Mouse (Mus musculus): ENCODE measurements at regions not wholly inside any gene's neighbourhood (a gene's known extent, or its start where the extent isn't known, plus 50 kb on each side); places are given as distances from the start of the nearest gene placed in this dataset.

DNA sequence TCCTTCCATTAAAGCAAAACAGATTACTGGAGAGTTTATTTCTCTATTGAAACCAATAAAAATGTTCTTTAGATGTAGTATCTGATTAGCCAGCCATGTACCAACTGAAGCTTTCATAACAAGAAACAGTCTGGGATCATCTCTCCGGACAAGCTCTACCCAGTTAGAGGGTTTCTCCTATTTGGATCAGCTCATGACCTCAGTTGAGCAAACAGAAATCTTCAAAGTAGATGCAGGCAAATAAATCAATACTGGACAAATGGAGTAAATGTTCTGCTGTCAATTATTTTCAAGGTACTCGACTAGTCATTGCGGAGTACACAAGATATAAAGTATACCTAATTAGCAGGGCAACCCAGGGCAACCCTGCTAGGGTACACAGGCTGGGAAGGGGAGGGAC is 67.4 kb downstream of the Avpr1a start:
- DNase-seq (ENCODE audit: extremely low read depth, low read depth, low spot score) = no peak

DNA sequence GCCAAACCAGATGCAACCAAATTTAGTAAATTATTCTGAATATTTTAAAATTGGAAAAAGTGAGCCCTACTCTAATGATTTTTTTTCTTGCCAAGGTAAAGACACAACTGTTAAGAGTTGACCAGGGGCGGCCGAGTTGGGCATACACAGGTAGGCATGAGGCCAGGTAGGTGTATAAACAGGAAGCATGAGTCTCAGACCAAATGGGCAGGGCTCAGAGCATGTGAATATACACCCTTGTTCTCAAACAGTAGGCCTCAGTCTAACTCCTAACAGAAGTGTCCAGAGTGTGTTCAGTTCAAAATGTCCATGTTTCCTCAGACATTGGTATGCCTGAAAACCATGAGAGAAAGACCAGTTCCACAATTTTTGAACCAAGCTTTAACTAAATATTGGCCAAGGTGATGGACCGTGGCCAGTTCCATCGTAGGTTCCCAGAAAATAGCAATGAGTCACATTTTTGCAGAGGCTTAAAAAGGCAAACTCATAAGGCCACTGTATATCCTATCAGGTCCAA is 71.0 kb downstream of the Avpr1a start:
- DNase-seq (ENCODE audit: extremely low read depth, low read depth, low spot score) = no peak

DNA sequence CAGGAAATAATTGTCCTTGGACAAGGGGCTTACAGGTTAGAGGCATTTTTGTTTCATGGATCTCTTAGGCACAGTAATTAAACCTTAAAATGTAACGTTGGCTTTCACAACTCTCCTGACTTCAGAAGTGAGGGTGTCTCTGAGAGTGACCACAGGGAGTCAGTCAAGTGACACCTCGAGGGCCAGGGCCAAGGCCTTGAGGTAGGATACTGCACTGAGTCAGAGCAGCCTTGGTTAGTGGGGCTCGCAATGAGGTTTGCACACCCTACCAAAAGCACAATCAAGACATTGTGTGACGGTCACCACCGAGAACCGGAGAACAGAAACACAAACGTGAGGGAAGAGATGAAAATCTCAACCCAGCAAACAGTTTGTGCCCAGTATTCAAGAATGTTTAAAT is 71.7 kb downstream of the Avpr1a start:
- DNase-seq (ENCODE audit: extremely low read depth, low read depth, low spot score) = no peak

DNA sequence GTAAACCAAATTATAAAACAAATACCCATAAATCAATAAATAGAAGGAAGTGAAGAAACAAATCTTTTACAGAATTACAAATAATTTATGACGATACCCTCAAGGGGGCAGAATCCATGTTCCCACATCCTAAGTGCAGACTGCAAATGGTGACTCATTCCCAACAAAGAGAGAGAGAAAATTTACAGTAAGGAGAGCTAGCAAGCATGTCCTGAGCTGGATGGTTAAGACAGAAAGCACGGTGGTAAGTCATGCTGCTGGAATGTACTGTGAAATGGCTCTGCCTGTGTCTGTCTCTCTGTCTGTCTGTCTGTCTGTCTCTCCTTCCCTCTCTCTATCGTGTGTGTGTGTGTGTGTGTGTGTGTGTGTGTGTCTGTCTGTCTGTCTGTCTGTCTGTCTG is 74.3 kb downstream of the Avpr1a start:
- DNase-seq (ENCODE audit: extremely low read depth, low read depth, low spot score) = no peak

DNA sequence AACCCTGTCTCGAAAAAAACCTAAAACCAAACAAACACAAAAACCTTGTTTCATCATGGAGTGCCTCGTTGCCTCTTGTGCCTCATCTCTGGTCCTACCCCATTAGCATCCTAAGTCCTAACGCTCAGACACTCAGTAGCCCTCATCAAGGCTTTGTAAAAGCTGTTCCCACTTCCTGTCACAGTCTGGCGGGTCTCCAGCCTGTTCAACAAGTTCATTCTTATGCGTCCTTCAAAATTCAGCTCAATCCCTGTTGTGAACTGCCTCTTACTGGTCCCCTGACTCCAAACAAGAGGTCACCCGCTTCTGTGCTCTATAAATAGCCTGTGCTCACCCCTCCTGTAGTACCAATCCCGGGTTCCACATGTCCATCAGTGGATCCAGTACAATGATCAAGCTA is 77.1 kb downstream of the Avpr1a start:
- no peak for DNase-seq (ENCODE audit: extremely low read depth, low read depth, low spot score)

DNA sequence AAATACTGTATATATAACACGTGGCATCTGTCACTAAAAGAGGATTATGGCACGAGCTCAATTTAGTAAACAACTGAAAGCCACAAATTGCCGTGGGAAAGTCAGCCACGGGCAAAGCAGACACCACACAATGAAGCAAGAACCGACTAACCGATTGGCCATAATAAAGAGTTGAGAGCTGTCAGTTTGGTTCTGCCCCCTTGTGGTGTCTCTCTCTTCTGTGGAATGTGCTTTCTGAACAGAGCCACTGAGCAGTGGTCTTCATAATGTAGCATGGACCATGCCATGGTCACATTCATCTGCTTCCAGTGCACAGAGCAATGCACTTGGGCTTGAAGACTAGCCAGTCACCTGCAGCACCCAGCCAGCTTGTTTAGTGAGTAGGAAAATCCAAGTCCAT is 77.5 kb downstream of the Avpr1a start:
- DNase-seq (ENCODE audit: extremely low read depth, low read depth, low spot score) = no peak

DNA sequence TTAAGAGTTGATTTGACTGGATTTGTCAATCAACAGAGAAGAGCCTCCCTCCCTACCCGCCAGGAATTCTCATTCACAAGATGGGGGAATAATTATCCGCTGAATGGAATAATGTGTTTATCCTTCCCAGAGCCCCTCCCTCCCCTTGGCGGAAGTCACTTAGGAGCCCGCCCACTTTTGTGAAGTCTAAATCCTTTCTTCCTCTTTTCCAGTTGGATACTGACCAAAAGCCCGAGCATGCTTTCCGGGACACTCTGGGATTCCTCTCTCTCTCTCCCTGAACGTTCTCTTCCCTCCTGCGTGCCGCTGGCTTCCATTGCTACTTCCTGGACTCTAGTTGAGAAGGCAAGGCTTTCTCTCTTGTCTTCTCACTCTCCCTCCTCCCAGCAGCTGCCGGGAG is 79.9 kb downstream of the Avpr1a start:
- DNase-seq (ENCODE audit: extremely low read depth, low read depth, low spot score) = no peak

DNA sequence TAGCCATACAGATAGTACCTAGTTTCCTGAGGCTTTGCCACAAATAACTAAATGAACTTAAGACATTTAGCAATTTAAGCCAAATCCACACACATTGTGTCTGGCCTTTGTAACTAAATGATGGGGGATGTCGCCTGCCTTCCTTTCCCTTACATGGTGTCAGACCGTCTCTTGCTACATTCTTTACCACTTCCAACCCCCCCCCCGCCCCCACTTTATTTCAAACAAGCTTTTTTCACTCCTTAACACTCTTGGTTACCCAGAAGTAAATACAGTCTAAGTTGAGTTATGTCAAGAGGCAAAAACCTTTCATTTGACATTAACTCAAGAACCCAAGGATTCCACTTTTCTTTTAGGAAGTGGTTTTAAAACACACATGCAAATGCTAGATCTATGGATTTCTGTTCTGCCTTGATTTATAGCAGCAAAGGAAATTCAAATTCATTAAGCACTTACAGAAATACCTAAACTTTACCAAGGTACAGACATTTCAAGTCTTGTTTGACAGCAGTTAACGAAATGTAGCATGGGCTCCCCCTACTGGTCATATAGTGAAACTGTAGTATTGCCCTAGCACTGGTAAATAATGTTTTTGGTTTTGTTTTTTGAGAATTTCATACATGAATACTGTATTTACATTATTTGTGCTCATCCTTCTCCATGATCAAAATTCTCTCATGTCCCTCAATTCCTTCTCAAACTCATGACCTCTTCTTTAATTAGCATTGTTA is 80.8 kb downstream of the Avpr1a start:
- no peak for DNase-seq (ENCODE audit: extremely low read depth, low read depth, low spot score)

DNA sequence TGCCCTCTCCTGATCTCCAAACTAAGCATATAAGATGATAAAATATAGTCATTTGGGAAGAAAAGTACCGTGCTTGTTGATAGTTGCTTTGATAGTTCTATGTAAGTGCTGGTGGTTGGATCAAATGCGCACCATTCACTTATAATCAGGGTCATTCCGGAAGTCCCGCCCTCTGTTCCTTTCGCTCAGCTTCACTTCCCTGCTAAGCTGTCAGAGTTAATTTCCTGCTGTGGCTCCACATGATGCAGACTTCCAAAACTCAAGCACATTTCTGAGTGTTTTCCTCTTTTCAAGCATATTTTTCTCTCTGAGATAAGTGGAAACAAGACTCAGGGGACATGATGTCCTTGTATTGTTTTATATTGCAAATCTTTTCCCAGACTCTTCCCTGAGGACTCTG is 86.4 kb downstream of the Avpr1a start:
- DNase-seq (ENCODE audit: extremely low read depth, low read depth, low spot score) = no peak

DNA sequence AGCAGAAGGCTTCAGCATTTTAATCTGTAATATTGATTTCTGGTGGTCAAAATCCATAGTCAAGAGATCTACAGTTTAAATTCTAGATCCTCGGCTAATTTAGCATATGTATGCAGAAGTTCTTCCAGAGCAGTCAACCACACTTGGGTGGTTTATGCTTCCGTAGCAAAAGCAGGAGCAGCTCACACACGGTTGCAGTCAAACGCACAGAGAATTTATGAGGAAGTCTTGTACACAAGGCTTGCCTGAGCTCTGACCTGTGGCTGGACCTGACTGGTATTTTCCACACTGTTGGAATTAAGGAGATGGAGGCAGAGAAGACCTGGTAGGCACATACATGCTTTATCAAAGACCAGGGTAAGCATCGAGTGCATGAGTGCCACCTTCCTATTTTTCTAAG is 86.8 kb downstream of the Avpr1a start:
- no peak for DNase-seq (ENCODE audit: extremely low read depth, low read depth, low spot score)

DNA sequence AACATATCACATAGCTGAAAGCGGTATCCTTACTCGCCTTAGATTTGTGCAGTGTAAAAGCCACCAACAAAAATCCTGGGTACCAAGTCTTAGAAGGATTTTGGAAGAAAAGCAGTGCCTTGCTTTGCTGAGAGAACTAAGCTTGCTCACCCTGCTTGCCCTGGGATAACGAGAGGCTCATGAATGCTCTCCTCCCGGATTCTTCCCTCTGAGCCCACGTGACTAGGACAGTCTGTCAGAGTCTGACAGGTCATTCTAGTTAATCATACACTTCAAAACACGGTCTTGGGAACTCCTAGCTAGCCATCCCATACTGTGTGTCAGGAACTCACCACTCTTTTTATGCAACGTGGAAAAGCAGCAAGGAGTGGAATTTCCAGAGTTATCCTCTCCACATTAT is 91.4 kb downstream of the Avpr1a start:
- no peak for DNase-seq (ENCODE audit: extremely low read depth, low read depth, low spot score)

DNA sequence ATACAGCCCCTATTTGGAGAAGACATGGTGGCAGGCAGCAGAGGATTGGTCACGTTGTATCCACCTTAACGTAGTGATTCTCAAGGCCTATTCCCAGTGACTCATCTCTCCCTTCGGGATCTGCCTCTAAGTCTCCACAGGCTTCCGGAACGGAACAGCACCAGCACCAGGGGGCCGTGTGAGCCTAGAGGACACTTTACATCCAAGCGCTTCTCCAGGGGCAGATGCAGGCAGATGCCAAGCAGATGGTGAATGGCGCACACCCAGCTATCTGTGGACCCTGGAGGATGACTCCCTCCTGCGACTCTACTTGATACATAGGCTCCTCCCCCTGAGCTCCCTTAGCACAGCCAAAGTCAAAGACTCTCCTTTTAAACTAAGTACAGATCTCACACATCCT is 94.3 kb downstream of the Avpr1a start:
- no peak for DNase-seq (ENCODE audit: extremely low read depth, low read depth, low spot score)

DNA sequence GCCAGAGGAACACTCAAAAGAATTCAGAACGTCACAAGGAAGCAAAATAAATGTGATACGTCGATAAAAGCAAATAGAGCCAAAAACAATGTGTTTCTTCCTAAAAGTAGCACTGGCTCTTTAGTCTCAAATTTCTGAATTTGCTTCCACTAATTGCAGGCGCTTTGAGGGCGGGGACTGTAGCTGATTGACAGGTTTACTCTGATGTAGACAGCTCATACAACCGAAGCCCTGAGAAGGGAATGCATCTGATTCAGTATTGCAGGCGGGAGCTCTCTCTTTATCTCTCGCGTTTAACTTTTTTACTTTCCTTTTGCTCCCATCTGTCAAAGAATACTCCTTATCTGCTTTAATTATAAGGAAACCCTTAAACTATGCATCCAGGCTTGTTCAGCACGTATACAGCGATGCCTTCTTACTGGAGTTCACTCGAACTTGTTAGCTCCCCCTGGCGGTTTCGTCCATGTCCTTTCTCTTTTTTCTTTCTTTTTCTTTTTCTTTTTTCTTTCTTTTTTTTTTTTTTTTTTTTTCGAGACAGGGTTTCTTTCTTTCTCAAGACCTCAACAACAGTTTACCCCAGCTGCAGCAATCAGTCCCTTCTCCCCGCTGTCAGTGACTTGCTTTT is 95.9 kb downstream of the Avpr1a start:
- DNase-seq (ENCODE audit: extremely low read depth, low read depth, low spot score) = no peak

DNA sequence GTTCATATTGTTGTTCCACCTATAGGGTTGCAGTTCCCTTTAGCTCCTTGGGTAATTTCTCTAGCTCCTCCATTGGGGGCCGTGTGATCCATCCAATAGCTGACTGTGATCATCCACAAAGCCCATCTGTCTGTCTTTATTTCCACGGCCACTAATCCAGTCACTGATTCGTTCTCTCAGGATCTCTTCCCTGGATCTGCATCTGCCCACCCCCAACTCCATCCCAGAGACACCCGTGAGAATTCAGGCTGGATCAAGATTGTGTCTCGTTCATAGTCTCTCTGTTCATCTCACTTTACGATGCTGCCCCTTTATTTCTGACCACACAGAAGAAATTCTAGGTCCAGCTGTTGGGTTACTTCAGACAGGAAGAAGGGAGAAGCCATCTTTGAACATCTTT is 96.7 kb downstream of the Avpr1a start:
- DNase-seq (ENCODE audit: extremely low read depth, low read depth, low spot score) = no peak

DNA sequence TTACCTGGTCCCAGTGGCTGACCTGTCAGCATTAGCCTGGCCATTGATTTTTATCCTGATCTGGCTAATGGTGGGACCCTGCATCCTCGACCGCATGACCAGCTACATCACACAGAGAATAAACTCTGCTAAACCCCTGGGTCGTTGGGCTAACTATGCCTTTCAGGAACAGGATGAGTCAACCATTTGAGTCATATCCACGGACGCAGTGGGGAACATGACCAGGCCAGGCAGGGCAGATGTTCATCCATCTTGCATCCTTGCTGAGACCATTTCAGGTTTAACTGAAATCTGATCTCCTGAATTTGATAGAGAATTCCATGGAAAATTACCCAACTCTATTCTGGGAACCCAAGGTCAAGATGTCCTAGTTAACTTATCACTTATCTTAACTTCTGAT is 103.3 kb downstream of the Avpr1a start:
- no peak for DNase-seq (ENCODE audit: extremely low read depth, low read depth, low spot score)

DNA sequence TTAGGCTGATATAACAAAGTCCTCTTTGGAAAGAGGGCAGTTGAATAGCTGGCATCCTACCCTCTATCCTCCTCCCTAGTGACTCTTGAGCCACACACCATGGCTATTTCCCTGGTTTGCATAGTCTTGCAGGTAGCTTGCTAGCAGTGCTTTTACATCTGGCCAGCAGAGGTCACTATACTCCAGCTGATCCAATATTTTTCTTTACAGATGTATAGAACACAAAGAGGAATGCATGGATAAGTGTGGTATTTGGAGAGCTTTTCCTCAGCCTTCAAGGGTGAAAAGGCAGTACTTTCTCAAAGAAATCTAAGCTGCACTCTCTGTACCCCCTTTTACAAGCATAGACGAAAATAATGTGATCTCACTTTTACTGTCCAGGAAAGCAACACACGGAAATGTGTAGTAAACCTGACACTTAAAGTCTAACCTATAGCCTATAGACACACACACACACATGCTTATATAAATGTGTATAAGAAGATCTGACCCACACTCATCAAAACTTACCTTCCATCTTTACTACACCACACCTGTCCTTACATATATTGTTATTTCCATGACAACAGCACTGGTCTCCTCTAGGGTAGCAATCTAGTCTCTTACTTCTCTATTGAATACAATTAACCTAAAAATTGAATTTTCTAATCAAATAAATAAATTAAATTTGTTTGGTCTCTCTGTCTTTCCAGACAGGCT is 105.0 kb downstream of the Avpr1a start:
- DNase-seq (ENCODE audit: extremely low read depth, low read depth, low spot score) = no peak

DNA sequence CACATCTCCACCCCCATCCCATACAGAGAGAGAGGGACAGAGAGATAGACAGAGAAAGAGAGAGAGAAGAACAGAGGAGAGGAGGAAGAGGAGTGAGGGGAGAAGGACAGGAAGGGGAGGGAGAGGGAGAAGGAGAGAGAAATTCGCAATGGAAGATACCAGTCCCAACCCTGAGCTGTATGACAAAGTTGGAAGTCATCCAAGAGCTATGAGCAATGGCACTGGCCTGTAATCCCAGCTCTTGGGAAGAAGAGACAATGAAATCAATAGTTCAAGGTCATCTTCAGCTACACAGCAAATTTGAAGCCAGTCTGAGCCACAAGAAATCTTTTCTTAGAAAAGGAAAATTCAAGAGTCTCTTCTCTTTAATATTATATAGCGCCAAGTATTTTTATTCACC is 105.6 kb downstream of the Avpr1a start:
- no peak for DNase-seq (ENCODE audit: extremely low read depth, low read depth, low spot score)

DNA sequence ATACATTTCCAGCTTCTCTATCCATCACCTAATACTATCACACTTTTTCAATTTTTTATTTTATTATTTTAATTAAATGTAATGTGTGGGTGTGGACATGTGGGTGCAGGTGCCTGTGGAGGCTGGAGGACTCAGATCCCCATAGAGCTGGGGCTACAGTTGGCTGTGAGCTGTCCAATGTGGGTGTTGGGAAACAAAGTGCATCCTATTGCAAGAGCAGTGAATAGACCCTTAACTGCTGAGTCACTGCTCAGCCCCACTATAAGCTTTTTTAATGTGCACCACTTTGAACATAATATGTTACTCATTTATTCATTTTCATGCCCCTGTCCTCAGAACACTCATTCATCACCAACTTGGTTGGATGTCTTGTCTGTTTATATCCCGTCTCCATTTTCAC is 110.4 kb downstream of the Avpr1a start:
- no peak for DNase-seq (ENCODE audit: extremely low read depth, low read depth, low spot score)

DNA sequence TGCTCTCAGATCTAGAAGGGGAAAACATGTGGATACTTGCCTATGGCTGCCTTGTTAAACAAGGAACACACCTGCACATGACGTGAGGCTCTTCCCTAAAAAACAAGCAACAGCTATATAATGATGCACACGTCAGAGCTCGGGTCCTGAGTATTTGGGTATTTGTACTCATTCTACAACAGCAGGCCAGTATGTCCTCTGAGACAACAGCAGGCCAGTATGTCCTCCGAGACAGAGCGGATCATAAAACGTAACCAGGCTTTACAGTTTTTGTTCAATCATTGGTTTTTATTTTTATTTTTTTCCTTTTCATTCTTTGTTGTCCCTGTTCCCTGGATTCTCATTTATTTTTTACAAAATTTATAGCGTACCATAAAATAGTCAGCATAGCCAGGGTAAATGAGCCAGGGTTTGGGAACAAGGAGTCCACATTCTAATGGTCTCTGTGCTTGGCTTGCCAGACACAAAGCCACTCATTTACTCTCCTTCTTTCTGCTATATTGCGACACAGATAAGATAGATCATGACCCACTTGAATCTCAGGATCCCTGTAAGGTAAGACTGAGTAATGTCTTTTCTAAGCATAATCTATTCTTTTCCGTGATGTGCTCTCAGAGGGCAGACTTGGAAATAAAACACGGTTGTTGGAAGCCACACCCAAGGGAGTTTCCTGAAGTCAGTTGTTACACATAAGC is 111.8 kb downstream of the Avpr1a start:
- DNase-seq (ENCODE audit: extremely low read depth, low read depth, low spot score) = no peak

DNA sequence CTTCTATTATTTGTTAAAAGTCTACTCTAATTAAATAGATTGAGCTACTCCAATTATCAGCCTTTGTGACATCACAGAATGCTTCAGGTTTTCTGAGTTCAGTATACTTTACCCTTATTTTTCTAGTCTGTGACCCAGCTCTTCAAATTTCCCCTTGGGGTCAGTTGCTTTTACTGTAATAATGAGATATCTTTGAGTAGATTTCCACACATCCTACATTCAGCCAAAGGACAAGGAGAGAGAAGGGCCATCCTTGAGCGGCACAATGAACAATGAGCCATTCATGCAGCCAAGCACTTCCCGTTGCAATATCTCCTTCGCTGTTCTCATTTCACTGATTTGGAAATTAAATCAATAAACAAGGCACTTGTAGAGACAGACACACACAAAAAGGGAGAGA is 113.6 kb downstream of the Avpr1a start:
- DNase-seq (ENCODE audit: extremely low read depth, low read depth, low spot score) = no peak

DNA sequence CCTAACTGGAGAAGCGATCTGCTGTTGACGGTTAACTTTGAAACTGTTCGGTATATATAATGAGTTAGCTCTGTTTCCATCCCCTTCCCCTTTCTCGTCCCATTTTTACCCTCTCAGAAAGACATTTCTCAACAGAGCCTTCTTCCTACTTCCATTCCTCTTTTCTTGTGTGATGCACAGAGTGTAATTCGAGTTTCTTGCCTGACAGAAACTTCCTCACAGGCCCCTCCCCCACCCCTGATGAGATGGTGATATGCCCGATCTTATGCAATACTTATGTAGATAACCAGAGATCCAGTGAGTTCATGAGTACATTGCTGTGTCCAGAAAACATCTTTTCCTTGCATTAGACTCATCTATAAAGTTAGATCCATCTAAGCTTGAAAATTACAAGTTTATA is 114.2 kb downstream of the Avpr1a start:
- DNase-seq (ENCODE audit: extremely low read depth, low read depth, low spot score) = no peak

DNA sequence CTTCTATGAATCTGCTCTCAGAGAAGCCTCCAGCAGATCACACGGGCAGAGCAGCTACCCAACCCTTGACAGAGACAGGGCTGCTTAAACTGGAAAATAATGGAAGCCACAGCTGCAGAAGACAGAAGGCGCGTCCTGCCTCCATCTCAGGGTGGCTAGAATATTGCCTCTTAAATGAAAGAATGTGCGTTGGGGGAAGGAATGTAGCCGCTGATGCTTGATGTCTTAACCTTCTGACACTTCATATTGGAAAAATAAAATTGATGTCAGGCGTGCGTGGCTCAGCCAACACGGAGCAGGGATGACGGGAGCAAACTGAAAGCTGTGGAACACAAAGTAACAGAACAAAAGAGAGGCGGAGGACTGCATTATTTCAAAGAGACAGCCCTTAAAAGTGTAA is 114.6 kb upstream of the Ppm1h start:
- no peak for DNase-seq (ENCODE audit: extremely low read depth, low read depth, low spot score)

All from fat pad, adult 2 months (tissue).